Mouse (Mus musculus): Measurements from ENCODE around the gene AC140267.1. TPM values are rescaled to one million over a fixed set of nuclear protein-coding genes. Genes with fewer than 3 reads are reported as not detected.
A peak's percentile ranks its signal among the peaks of the same experiment; 100 is the strongest.

The AC140267.1 gene
- total RNA-seq, 2 experiments from 2014 or later = 19.0 to 19.4 TPM

- DNase-seq (ENCODE audit: low spot score in 2 of 2) = no peak
Observed at GRCm38 (mm10) chr15:80261100-80261499, 25.5 kb downstream of the AC140267.1 start.

DNA sequence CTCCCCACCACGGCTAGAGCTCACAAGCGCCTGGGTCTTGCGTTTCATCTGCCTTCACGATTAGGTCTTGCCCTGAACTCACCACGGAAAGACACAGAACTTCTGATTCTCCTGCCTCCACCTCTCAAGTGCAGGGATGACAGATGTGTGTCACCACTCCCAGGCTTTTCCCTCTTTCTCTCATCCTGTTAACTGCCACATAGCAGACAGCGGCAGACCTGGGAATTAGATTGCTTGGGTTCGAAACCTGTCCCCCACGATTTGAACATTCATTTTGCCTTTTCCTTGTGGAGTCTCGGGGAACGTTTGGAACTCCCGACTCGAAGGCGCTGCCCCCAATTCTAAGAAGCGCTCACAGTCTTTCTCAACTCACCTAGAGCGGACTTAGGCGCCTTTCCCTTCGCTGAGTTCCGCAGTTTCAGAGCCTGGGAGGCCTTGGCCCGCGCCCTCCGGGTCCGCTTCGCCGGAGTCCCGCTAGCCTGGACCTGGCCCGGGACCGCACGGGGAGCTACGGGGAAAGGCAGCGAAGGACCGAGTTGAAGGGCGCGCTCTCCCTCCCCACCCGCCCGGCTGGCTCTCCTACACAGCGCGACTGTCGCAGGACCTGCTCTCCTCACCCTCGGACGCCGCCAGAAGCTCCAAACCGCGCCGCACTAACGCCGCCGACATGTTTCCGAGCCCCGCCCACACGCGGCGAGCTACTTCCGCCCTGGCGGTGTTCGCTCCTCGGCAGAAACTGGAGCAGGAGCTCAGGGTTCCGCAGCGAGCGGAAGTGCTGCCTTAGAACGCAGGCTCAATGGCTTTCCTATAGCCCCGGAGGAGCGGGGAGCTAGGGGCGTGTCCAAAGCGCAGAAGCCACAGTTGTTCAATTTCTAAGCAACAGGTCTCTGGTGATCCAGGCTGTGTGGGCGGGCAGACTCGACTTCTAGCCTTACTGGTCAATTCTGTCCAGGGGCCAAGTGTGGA is 28.3 kb downstream of the AC140267.1 start, which contains the start of gene Rps19bp1:
Gene Rps19bp1, minus strand, starts transcription at position 706 of the 966 bp plus-strand sequence.
- DNase-seq (ENCODE audit: low spot score in 2 of 2) = peak; percentile 89 to 90

GRCm38 (mm10) chr15:80266281-80266680 is 30.6 kb downstream of the AC140267.1 start:
- peak; percentile 83 to 86 for DNase-seq (ENCODE audit: low spot score in 2 of 2)

- no peak for DNase-seq (ENCODE audit: low spot score in 2 of 2)
Observed at GRCm38 (mm10) chr15:80271858-80272396, 36.3 kb downstream of the AC140267.1 start.

GRCm38 (mm10) chr15:80277107-80277506 is 41.5 kb downstream of the AC140267.1 start:
- DNase-seq (ENCODE audit: low spot score in 2 of 2) = no peak

GRCm38 (mm10) chr15:80277625-80278024 is 42.0 kb downstream of the AC140267.1 start:
- no peak for DNase-seq (ENCODE audit: low spot score in 2 of 2)

DNA sequence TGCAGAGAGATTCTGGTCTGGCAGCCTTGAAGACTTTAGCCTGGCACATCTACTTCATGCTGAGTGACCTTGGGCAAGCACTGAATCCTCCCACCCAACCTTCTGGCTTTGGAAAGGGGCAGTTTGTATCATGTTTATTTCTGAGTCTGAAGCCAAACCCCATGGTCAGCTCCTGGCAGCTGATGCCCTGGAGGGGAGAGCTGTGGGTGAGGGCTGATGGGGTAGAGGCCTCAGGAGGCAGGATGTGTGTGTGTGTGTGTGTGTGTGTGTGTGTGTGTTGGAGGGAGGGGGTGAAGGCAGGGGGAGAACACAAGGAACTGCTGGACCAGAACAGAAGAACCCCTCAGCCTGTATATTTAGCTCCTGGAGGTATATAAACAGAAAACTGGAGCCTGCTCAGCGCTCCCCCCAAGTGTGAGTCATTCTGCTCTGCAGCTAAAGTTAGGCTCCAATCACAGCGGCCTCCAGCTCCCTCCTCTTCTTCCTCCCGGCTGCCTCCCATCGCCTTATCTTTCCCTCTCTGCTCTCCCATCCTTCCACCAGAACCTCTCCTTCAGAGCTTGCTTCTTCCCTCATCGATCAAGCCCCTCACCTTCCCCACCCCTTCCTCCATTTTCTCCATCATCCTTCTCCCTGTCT is 42.6 kb downstream of the AC140267.1 start:
- DNase-seq (ENCODE audit: low spot score in 2 of 2) = peak; percentile 75 to 77

DNA sequence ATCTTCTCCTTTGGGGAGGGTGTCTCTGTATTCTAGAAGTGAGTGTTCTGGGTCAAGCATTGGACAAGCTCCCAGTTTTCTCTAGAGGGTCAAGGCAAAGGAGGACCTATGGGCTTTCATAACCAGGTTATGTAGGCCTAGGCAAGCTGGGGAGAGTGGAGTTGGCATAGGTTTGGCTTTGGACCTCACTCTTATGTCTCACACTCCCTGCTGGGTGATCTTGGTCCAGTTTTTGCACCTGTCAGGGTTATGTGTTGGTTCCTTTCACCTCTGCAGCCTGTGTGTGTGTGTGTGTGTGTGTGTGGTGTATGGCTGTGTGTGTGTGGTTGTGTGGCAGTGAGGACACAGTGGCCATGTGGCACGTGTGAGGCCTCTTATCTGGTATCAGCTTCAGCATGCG is 43.4 kb downstream of the AC140267.1 start:
- peak in 1 of 2 experiments; percentile 22 for DNase-seq (ENCODE audit: low spot score in 2 of 2)

- peak in 1 of 2 experiments; percentile 50 for DNase-seq (ENCODE audit: low spot score in 2 of 2)
Observed at GRCm38 (mm10) chr15:80280646-80281045, 45.0 kb downstream of the AC140267.1 start.

Other genes starting within 250 kb of the AC140267.1 start
- gene Pdgfb, start 220.9 kb upstream of the AC140267.1 start, total RNA-seq (2021) = 10 to 100 TPM; 28.5 to 37.6 TPM
- 100 to 1,000 TPM; 421 to 438 TPM for gene Syngr1, start 144.5 kb upstream of the AC140267.1 start, total RNA-seq (2021)
- 100 to 1,000 TPM; 526 to 554 TPM for gene Rpl3, start 144.0 kb upstream of the AC140267.1 start, total RNA-seq (2021)
- gene Tab1, start 102.7 kb upstream of the AC140267.1 start, total RNA-seq (2021) = 10 to 100 TPM; 23.8 to 25.7 TPM
- gene Mgat3, start 62.1 kb upstream of the AC140267.1 start, total RNA-seq (2021) = 100 to 1,000 TPM; 124 TPM
- 10 to 100 TPM; 34.1 to 35.3 TPM for gene Mief1, start 1.8 kb upstream of the AC140267.1 start, total RNA-seq (2021)
- gene Atf4, start 19.3 kb downstream of the AC140267.1 start, total RNA-seq (2021) = 100 to 1,000 TPM; 126 to 133 TPM
- 10 to 100 TPM; 41.9 to 42.4 TPM for gene Rps19bp1, start 28.5 kb downstream of the AC140267.1 start, total RNA-seq (2021)
- gene Cacna1i, start 51.4 kb downstream of the AC140267.1 start, total RNA-seq (2021) = 10 to 100 TPM; 58.9 to 60.7 TPM